Mouse (Mus musculus) ES-Bruce4 (cell line): ENCODE data around the gene Setd5.

Source experiments
- CTCF ChIP-seq: IDR thresholded peaks from one replicate; pipeline ENCODE4 v1.8.1; 2011; ENCODE audit warnings: low read depth, low read length
- EP300 ChIP-seq: IDR thresholded peaks from 2 replicates; pipeline ENCODE4 v1.6.1; 2011; ENCODE audit warnings: low read depth, low read length; ENCODE audit not compliant: insufficient read depth
- POLR2A ChIP-seq: IDR thresholded peaks from one replicate; pipeline ENCODE4 v1.8.1; 2011; ENCODE audit warnings: low read length; ENCODE audit not compliant: insufficient read depth

GRCm38 (mm10) chr6:113141389-113142094, 64.4 kb downstream of the Setd5 start:
- TF ChIP-seq EP300 (no peak), CTCF (no peak), POLR2A (no peak)
